In the genomic region with DNA sequence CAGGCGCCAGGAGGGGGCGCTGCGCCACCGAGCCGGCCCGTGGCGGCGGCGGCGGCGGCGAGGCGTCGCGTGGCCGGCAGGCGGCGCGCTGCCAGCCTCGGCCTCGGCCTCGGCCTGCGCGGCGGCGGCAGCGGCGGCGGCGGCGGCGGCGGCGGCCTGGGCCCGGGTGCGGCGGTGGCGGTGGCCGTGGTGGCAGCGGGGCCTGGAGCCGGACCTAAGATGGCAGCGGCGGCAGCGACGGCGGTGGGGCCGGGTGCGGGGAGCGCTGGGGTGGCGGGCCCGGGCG, we compare ENCODE assay signal across 8 mouse cellular contexts. TPM values are rescaled to one million over a fixed set of nuclear protein-coding genes. Genes with fewer than 3 reads are reported as not detected.
DNase-seq lines count a peak whose midpoint lies in the region; ATAC-seq lines count a peak whose summit lies in the region.

A gene (plus strand): TSS at position 106 of the 286 bp plus-strand sequence.

- peaks cover 33% of the 10 kb centered on the region for H3K36me3 ChIP-seq in embryonic facial prominence, embryonic 10.5 days (replicated peaks)
- peaks cover 7% of the 10 kb centered on the region; the same call in 1 of the 2 replicates for H3K36me3 ChIP-seq in heart, embryonic 11.5 days (ENCODE audit: control insufficient read depth, insufficient read depth, low read length)
- H3K36me3 ChIP-seq in midbrain, embryonic 12.5 days = peaks cover 19% of the 10 kb centered on the region

- peak; percentile 43 to 49 for DNase-seq in right cerebral cortex, postnatal 36 days (ENCODE audit: low spot score in 2 of 2)
- no peak for DNase-seq in right cerebral cortex, postnatal 4 days
- no peak for DNase-seq in embryonic facial prominence, embryonic 10.5 days (ENCODE audit: low spot score)
- DNase-seq in layer of hippocampus, postnatal 25 days (ENCODE audit: extremely low spot score in 1 of 2, low spot score in 1 of 2) = peak in 1 of 2 experiments; percentile 50
- DNase-seq in right cerebral cortex, adult 18-20 months = no peak
- no peak for DNase-seq in kidney, postnatal 25 days

- H3K4me1 ChIP-seq in embryonic facial prominence, embryonic 10.5 days = peaks cover 26% of the 10 kb centered on the region
- H3K4me1 ChIP-seq in heart, embryonic 11.5 days (ENCODE audit: control insufficient read depth, insufficient read depth, low read length) = peaks cover 9% of the 10 kb centered on the region
- peaks cover 30% of the 10 kb centered on the region for H3K4me1 ChIP-seq in midbrain, embryonic 12.5 days

- WGBS in embryonic facial prominence, embryonic 10.5 days = 17% methylated on average over 52 of the region's 52 CpGs
- 0% methylated on average over 25 of the region's 52 CpGs for WGBS in heart, embryonic 11.5 days (ENCODE audit: insufficient replicate concordance)
- 0% methylated on average over 29 of the region's 52 CpGs for WGBS in midbrain, embryonic 12.5 days

- peak within 1 kb of the TSS; percentile 89 for H3K4me3 ChIP-seq in embryonic facial prominence, embryonic 10.5 days
- peak within 1 kb of the TSS; percentile 81 for H3K4me3 ChIP-seq in heart, embryonic 11.5 days (ENCODE audit: low read depth, low read length)
- peak within 1 kb of the TSS; percentile 83 for H3K4me3 ChIP-seq in midbrain, embryonic 12.5 days

- peak within 1 kb of the TSS; percentile 99 for H3K27ac ChIP-seq in embryonic facial prominence, embryonic 10.5 days (replicated peaks)
- H3K27ac ChIP-seq in heart, embryonic 11.5 days (ENCODE audit: low read depth, low read length) = peak within 1 kb of the TSS; percentile 98
- H3K27ac ChIP-seq in midbrain, embryonic 12.5 days (replicated peaks) = peak within 1 kb of the TSS; percentile 98

- no peak for ATAC-seq in heart, embryonic 11.5 days (replicated peaks; ENCODE audit: insufficient number of reproducible peaks, low FRiP score, low TSS enrichment)
- ATAC-seq in midbrain, embryonic 12.5 days (ENCODE audit: low FRiP score, low read depth) = peak; percentile 55

- no peaks in the 10 kb centered on the region for H3K9me3 ChIP-seq in embryonic facial prominence, embryonic 10.5 days
- no peaks in the 10 kb centered on the region for H3K9me3 ChIP-seq in heart, embryonic 11.5 days (replicated peaks; ENCODE audit: control insufficient read depth, low read length)
- no peaks in the 10 kb centered on the region for H3K9me3 ChIP-seq in midbrain, embryonic 12.5 days

- H3K9ac ChIP-seq in heart, embryonic 11.5 days (ENCODE audit: low read depth, low read length) = peak within 1 kb of the TSS; percentile 97
- peak within 1 kb of the TSS; percentile 93 for H3K9ac ChIP-seq in midbrain, embryonic 12.5 days (replicated peaks)

- H3K4me2 ChIP-seq in heart, embryonic 11.5 days = peak within 1 kb of the TSS; percentile 71
- H3K4me2 ChIP-seq in midbrain, embryonic 12.5 days (replicated peaks) = peak within 1 kb of the TSS; percentile 76

- H3K27me3 ChIP-seq in embryonic facial prominence, embryonic 10.5 days (replicated peaks; ENCODE audit: low read depth, poor library complexity, severe bottlenecking) = no peaks in the 10 kb centered on the region
- H3K27me3 ChIP-seq in heart, embryonic 11.5 days (ENCODE audit: control insufficient read depth, insufficient read depth, low read length) = no peaks in the 10 kb centered on the region
- H3K27me3 ChIP-seq in midbrain, embryonic 12.5 days = no peaks in the 10 kb centered on the region

RNA-seq across cellular contexts. Expression of the gene that starts here (rescaled TPM):
- polyA plus RNA-seq in embryonic facial prominence, embryonic 10.5 days (2016; fragmentation: Nextera tagmentation; extraction: Ambion mirVana) = 73.1 and 84.1 TPM in 2 replicates
- 44.0 and 47.2 TPM in 2 replicates for polyA plus RNA-seq in heart, embryonic 11.5 days (2014; fragmentation: Nextera tagmentation; extraction: Ambion mirVana)
- 10 to 100 TPM; 70.0 to 78.1 TPM for total RNA-seq in layer of hippocampus, postnatal 25 days (2021)
- 65.6 and 69.3 TPM in 2 replicates for polyA plus RNA-seq in midbrain, embryonic 12.5 days (2016; fragmentation: Nextera tagmentation; extraction: Ambion mirVana)

Comparison
In these comparisons a context has a peak if more than half of its experiments do, and no peak if none do; other contexts are left out.
1. DNase-seq: peak in right cerebral cortex, postnatal 36 days (2 of 2); none in right cerebral cortex, postnatal 4 days (single experiment), embryonic facial prominence, embryonic 10.5 days (single experiment), right cerebral cortex, adult 18-20 months (single experiment) and kidney, postnatal 25 days (0 of 2).
2. Peak in every context shown above with its lines, with median percentiles within 50 percentile points of each other: H3K27ac ChIP-seq and H3K4me3 ChIP-seq.